Mouse (Mus musculus): ENCODE measurements at regions not wholly inside any gene's neighbourhood (a gene's known extent, or its start where the extent isn't known, plus 50 kb on each side); places are given as distances from the start of the nearest gene placed in this dataset.

GRCm38 (mm10) chr8:24352322-24352721 lies 373.3 kb downstream of the Adam3 start:
- Histone ChIP-seq H3K27me3 (ENCODE audit: low read depth, poor library complexity, severe bottlenecking) (no peaks in the 10 kb centered on the region), H3K27ac (no peak overlapping the region), H3K4me1 (peaks cover 18% of the 10 kb centered on the region), H3K36me3 (no peaks in the 10 kb centered on the region), H3K9me3 (replicated peaks) (no peaks in the 10 kb centered on the region), H3K4me3 (no peak overlapping the region)
- DNase-seq (ENCODE audit: low spot score), result no peak
- WGBS, result 80% methylated on average over 9 of the region's 9 CpGs

- H3K36me3 ChIP-seq, result no peaks in the 10 kb centered on the region
- H3K4me1 ChIP-seq, result peaks cover 21% of the 10 kb centered on the region
- no peak for DNase-seq (ENCODE audit: low spot score)
- WGBS, result 19% methylated on average over 6 of the region's 6 CpGs
- H3K27ac ChIP-seq, result no peak overlapping the region
- no peaks in the 10 kb centered on the region for H3K9me3 ChIP-seq (replicated peaks)
- H3K27me3 ChIP-seq (ENCODE audit: low read depth, poor library complexity, severe bottlenecking), result no peaks in the 10 kb centered on the region
- H3K4me3 ChIP-seq, result no peak overlapping the region
These were observed 373.9 kb downstream of the Adam3 start for GRCm38 (mm10) chr8:24351760-24352159.

- WGBS, result 73% methylated on average over 6 of the region's 6 CpGs
- Histone ChIP-seq H3K27ac (no peak overlapping the region), H3K4me1 (peaks cover 22% of the 10 kb centered on the region), H3K27me3 (ENCODE audit: low read depth, poor library complexity, severe bottlenecking) (no peaks in the 10 kb centered on the region), H3K9me3 (replicated peaks) (no peaks in the 10 kb centered on the region), H3K36me3 (no peaks in the 10 kb centered on the region), H3K4me3 (no peak overlapping the region)
- DNase-seq (ENCODE audit: low spot score), result peak; percentile 79
These were observed 379.1 kb downstream of the Adam3 start for GRCm38 (mm10) chr8:24346390-24347113.

GRCm38 (mm10) chr8:24338694-24339093 lies 387.0 kb downstream of the Adam3 start:
- H3K27me3 ChIP-seq (ENCODE audit: low read depth, poor library complexity, severe bottlenecking), result no peaks in the 10 kb centered on the region
- peaks cover 26% of the 10 kb centered on the region for H3K4me1 ChIP-seq
- no peak overlapping the region for H3K4me3 ChIP-seq
- H3K9me3 ChIP-seq (replicated peaks), result no peaks in the 10 kb centered on the region
- no peak overlapping the region for H3K27ac ChIP-seq
- DNase-seq (ENCODE audit: low spot score), result no peak
- WGBS, result 93% methylated on average over 9 of the region's 9 CpGs
- no peaks in the 10 kb centered on the region for H3K36me3 ChIP-seq

GRCm38 (mm10) chr8:24337635-24338034 lies 388.0 kb downstream of the Adam3 start:
- no peak for DNase-seq (ENCODE audit: low spot score)
- Histone ChIP-seq H3K27me3 (ENCODE audit: low read depth, poor library complexity, severe bottlenecking) (no peaks in the 10 kb centered on the region), H3K4me3 (no peak overlapping the region), H3K9me3 (replicated peaks) (no peaks in the 10 kb centered on the region), H3K4me1 (peaks cover 26% of the 10 kb centered on the region), H3K36me3 (no peaks in the 10 kb centered on the region), H3K27ac (no peak overlapping the region)
- 54% methylated on average over 6 of the region's 6 CpGs for WGBS

GRCm38 (mm10) chr8:24335709-24336108 lies 389.9 kb downstream of the Adam3 start:
- Histone ChIP-seq H3K4me3 (no peak overlapping the region), H3K27ac (no peak overlapping the region), H3K4me1 (peaks cover 26% of the 10 kb centered on the region), H3K27me3 (ENCODE audit: low read depth, poor library complexity, severe bottlenecking) (no peaks in the 10 kb centered on the region), H3K36me3 (no peaks in the 10 kb centered on the region), H3K9me3 (replicated peaks) (no peaks in the 10 kb centered on the region)
- 47% methylated on average over 5 of the region's 5 CpGs for WGBS
- DNase-seq (ENCODE audit: low spot score), result no peak

GRCm38 (mm10) chr8:24333705-24334104 lies 391.9 kb downstream of the Adam3 start:
- Histone ChIP-seq H3K36me3 (no peaks in the 10 kb centered on the region), H3K9me3 (replicated peaks) (no peaks in the 10 kb centered on the region), H3K27ac (no peak overlapping the region), H3K27me3 (ENCODE audit: low read depth, poor library complexity, severe bottlenecking) (no peaks in the 10 kb centered on the region), H3K4me1 (peaks cover 26% of the 10 kb centered on the region), H3K4me3 (no peak overlapping the region)
- WGBS, result 86% methylated on average over 4 of the region's 4 CpGs
- no peak for DNase-seq (ENCODE audit: low spot score)

GRCm38 (mm10) chr8:24310893-24311292 lies 414.8 kb downstream of the Adam3 start:
- no peaks in the 10 kb centered on the region for H3K4me1 ChIP-seq
- H3K4me3 ChIP-seq, result no peak overlapping the region
- H3K27ac ChIP-seq, result no peak overlapping the region
- no peaks in the 10 kb centered on the region for H3K36me3 ChIP-seq
- no peaks in the 10 kb centered on the region for H3K9me3 ChIP-seq (replicated peaks)
- H3K27me3 ChIP-seq (ENCODE audit: low read depth, poor library complexity, severe bottlenecking), result no peaks in the 10 kb centered on the region
- WGBS, result 81% methylated on average over 4 of the region's 4 CpGs
- no peak for DNase-seq (ENCODE audit: low spot score)

GRCm38 (mm10) chr8:24294565-24294964 lies 431.1 kb downstream of the Adam3 start:
- WGBS, result 88% methylated on average over 1 of the region's 1 CpGs
- Histone ChIP-seq H3K27me3 (ENCODE audit: low read depth, poor library complexity, severe bottlenecking) (no peaks in the 10 kb centered on the region), H3K27ac (no peak overlapping the region), H3K9me3 (replicated peaks) (no peaks in the 10 kb centered on the region), H3K4me3 (no peak overlapping the region), H3K4me1 (peaks cover 11% of the 10 kb centered on the region; the same call in 1 of the 2 replicates), H3K36me3 (no peaks in the 10 kb centered on the region)
- DNase-seq (ENCODE audit: low spot score), result no peak

- no peak overlapping the region for H3K27ac ChIP-seq
- H3K4me3 ChIP-seq, result no peak overlapping the region
- H3K4me1 ChIP-seq, result no peaks in the 10 kb centered on the region
- 87% methylated on average over 6 of the region's 6 CpGs for WGBS
- no peaks in the 10 kb centered on the region for H3K9me3 ChIP-seq (replicated peaks)
- H3K27me3 ChIP-seq (ENCODE audit: low read depth, poor library complexity, severe bottlenecking), result no peaks in the 10 kb centered on the region
- H3K36me3 ChIP-seq, result no peaks in the 10 kb centered on the region
- DNase-seq (ENCODE audit: low spot score), result no peak
These were observed 437.8 kb downstream of the Adam3 start for GRCm38 (mm10) chr8:24287861-24288260.

- DNase-seq (ENCODE audit: low spot score), result no peak
- H3K9me3 ChIP-seq (replicated peaks), result no peaks in the 10 kb centered on the region
- no peaks in the 10 kb centered on the region for H3K4me1 ChIP-seq
- H3K27ac ChIP-seq, result no peak overlapping the region
- H3K4me3 ChIP-seq, result no peak overlapping the region
- no peaks in the 10 kb centered on the region for H3K27me3 ChIP-seq (ENCODE audit: low read depth, poor library complexity, severe bottlenecking)
- no peaks in the 10 kb centered on the region for H3K36me3 ChIP-seq
- 87% methylated on average over 2 of the region's 2 CpGs for WGBS
These were observed 440.7 kb downstream of the Adam3 start for GRCm38 (mm10) chr8:24284966-24285365.

- 70% methylated on average over 3 of the region's 3 CpGs for WGBS
- no peaks in the 10 kb centered on the region for H3K4me1 ChIP-seq
- no peaks in the 10 kb centered on the region for H3K9me3 ChIP-seq (replicated peaks)
- no peak overlapping the region for H3K4me3 ChIP-seq
- no peaks in the 10 kb centered on the region for H3K27me3 ChIP-seq (ENCODE audit: low read depth, poor library complexity, severe bottlenecking)
- no peak for DNase-seq (ENCODE audit: low spot score)
- no peaks in the 10 kb centered on the region for H3K36me3 ChIP-seq
- no peak overlapping the region for H3K27ac ChIP-seq
These were observed 441.7 kb downstream of the Adam3 start for GRCm38 (mm10) chr8:24283901-24284405.

- Histone ChIP-seq H3K27me3 (ENCODE audit: low read depth, poor library complexity, severe bottlenecking) (no peaks in the 10 kb centered on the region), H3K9me3 (replicated peaks) (no peaks in the 10 kb centered on the region), H3K4me1 (no peaks in the 10 kb centered on the region), H3K4me3 (no peak overlapping the region), H3K27ac (no peak overlapping the region), H3K36me3 (no peaks in the 10 kb centered on the region)
- DNase-seq (ENCODE audit: low spot score), result no peak
- 89% methylated on average over 4 of the region's 4 CpGs for WGBS
These were observed 445.4 kb downstream of the Adam3 start for GRCm38 (mm10) chr8:24280296-24280695.

GRCm38 (mm10) chr8:24278391-24278790 lies 447.3 kb downstream of the Adam3 start:
- WGBS, result 81% methylated on average over 8 of the region's 8 CpGs
- DNase-seq (ENCODE audit: low spot score), result no peak
- no peaks in the 10 kb centered on the region for H3K36me3 ChIP-seq

More at GRCm38 (mm10) chr8:24278391-24278790, 447.3 kb downstream of the Adam3 start:
- no peak overlapping the region for H3K4me3 ChIP-seq
- H3K27ac ChIP-seq, result no peak overlapping the region
- H3K27me3 ChIP-seq (ENCODE audit: low read depth, poor library complexity, severe bottlenecking), result no peaks in the 10 kb centered on the region
- H3K4me1 ChIP-seq, result no peaks in the 10 kb centered on the region
- no peaks in the 10 kb centered on the region for H3K9me3 ChIP-seq (replicated peaks)

All from limb, embryonic 10.5 days (tissue).